Mouse (Mus musculus): ENCODE results near the gene Actn3. TPM values are rescaled to one million over a fixed set of nuclear protein-coding genes. Genes with fewer than 3 reads are reported as not detected.

Actn3 gene
- polyA plus RNA-seq (2014; fragmentation: Nextera tagmentation; extraction: Ambion mirVana) = 2.9 and 3.2 TPM in 2 replicates

DNA sequence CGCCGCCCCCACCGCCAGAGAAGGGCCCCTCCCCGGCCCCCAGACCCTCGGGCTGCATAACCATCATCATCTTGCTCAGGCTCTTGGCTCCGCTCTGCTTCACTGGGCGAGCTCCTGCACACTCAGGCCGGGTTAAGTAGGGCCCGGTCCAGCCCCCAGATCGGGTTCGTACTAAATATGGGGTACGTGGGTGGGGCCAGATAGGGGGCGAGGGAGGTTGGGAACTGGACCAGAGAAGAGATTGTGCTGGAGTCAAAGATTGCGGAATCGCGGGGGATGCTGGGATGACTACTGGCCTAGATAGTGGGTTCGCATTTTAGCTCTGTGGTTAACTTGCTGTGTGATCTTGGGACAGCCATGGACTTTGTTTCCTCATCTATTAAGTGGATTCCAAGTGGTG lies at the start of gene Actn3:
Gene Actn3 (minus strand): TSS at position 125 of the 400 bp plus-strand sequence.
- Histone ChIP-seq H3K36me3 (replicated peaks; ENCODE audit: control insufficient read depth, insufficient read depth) (0 out of 2 replicates have a peak, but pooled peaks cover 5% of the 10 kb centered on the region), H3K4me1 (replicated peaks; ENCODE audit: control insufficient read depth, insufficient read depth, low read length) (peaks cover 14% of the 10 kb centered on the region), H3K9ac (peak within 1 kb of the TSS; percentile 91), H3K27ac (peak within 1 kb of the TSS; percentile 67), H3K4me2 (replicated peaks) (peak within 1 kb of the TSS; percentile 93), H3K27me3 (ENCODE audit: control insufficient read depth, insufficient read depth, low read length) (no peaks in the 10 kb centered on the region), H3K4me3 (replicated peaks; ENCODE audit: low read length) (peak within 1 kb of the TSS; percentile 93), H3K9me3 (ENCODE audit: control insufficient read depth, low read length) (no peaks in the 10 kb centered on the region)
- WGBS = 4% methylated on average over 17 of the region's 17 CpGs
- no peak for DNase-seq (ENCODE audit: low spot score)
- no peak for ATAC-seq (ENCODE audit: low FRiP score)

DNA sequence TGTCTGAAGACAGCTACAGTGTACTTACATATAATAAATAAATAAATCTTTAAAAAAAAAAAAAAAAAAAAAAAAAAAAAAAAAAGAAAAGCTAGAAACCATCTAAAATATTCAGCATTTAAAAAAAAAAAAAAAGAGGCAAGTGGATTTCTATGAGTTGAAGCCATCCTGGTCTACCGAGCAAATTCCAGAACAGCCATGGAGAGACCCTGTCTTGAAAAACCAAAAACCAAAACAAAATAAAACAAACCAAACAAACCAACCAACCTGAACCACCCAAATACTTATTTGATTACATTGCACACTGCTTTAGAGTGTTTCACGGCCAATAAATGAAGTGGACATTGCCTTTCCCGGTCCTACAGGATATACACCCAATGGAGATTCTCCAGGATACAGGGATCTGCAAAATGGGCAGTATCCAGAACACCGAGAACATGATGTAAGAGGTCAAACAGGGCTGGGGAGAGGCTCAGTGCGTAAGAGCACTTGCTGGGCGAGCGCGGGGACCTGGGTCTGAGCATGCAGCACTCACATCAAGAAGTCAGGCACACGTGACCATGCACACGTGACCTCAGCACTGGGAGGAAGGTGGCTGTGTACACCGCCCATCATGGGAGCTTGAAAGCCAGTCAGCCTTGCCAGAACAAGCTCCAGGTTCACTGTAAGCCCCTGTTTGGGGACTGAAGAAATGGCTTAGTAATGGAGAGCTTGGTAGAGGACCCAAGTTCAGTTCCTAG lies 47.6 kb upstream of the Actn3 start:
- H3K36me3 ChIP-seq (replicated peaks; ENCODE audit: control insufficient read depth, insufficient read depth) = peaks cover 63% of the 10 kb centered on the region
- H3K9me3 ChIP-seq (ENCODE audit: control insufficient read depth, low read length) = no peaks in the 10 kb centered on the region
- WGBS = 97% methylated on average over 11 of the region's 11 CpGs
- no peak overlapping the region for H3K27ac ChIP-seq
- H3K4me3 ChIP-seq (replicated peaks; ENCODE audit: low read length) = no peak overlapping the region
- peaks cover 21% of the 10 kb centered on the region for H3K4me1 ChIP-seq (replicated peaks; ENCODE audit: control insufficient read depth, insufficient read depth, low read length)
- DNase-seq (ENCODE audit: low spot score) (no peak), ATAC-seq (ENCODE audit: low FRiP score) (no peak)
- H3K9ac ChIP-seq = no peak overlapping the region
- H3K27me3 ChIP-seq (ENCODE audit: control insufficient read depth, insufficient read depth, low read length) = no peaks in the 10 kb centered on the region
- no peak overlapping the region for H3K4me2 ChIP-seq (replicated peaks)

DNA sequence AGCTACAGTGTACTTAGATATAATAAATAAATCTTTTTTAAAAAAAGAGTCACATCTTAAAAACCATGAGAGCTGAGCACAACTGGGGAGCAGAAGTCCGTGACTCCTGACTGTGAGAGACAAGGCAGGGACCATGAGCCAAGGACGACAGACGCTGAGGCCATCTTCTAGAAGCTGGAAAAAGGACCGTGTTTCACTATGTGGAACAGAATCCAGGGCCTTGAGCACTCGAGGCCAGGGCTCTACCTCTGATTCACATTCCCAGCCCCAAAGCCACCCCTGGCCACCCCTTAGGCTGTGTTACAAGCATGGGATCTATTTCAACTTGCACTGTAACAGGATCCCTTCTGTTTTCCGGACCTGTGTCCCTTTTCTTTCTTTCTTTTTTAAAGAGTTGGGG lies 41.9 kb upstream of the Actn3 start:
- 92% methylated on average over 6 of the region's 6 CpGs for WGBS
- H3K9me3 ChIP-seq (ENCODE audit: control insufficient read depth, low read length) = no peaks in the 10 kb centered on the region
- H3K9ac ChIP-seq = no peak overlapping the region
- H3K36me3 ChIP-seq (replicated peaks; ENCODE audit: control insufficient read depth, insufficient read depth) = peaks cover 100% of the 10 kb centered on the region
- no peak overlapping the region for H3K27ac ChIP-seq
- H3K27me3 ChIP-seq (ENCODE audit: control insufficient read depth, insufficient read depth, low read length) = no peaks in the 10 kb centered on the region
- no peak overlapping the region for H3K4me3 ChIP-seq (replicated peaks; ENCODE audit: low read length)
- DNase-seq (ENCODE audit: low spot score) (no peak), ATAC-seq (ENCODE audit: low FRiP score) (no peak)
- no peaks in the 10 kb centered on the region for H3K4me1 ChIP-seq (replicated peaks; ENCODE audit: control insufficient read depth, insufficient read depth, low read length)
- no peak overlapping the region for H3K4me2 ChIP-seq (replicated peaks)

DNA sequence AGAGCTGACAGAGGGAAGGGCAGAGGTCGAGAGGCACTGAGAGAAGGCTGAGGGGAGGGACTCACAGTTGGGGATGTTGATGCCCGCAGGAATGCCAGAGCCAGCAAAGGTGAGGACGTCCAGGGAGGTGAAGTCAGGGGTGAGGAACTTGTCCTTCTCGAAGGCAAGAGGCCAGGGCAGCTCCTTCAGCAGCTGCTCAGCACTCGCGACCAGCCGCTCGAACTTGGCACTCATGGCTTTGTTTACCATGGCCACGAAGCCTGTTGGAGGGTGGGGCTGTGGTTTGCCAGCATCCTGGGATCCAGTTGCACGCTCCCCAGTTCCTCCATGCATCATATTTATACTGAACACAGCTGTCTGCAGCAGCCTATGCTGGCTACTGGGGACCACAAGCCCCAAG lies 39.1 kb upstream of the Actn3 start:
- Histone ChIP-seq H3K36me3 (replicated peaks; ENCODE audit: control insufficient read depth, insufficient read depth) (peaks cover 100% of the 10 kb centered on the region), H3K4me3 (replicated peaks; ENCODE audit: low read length) (no peak overlapping the region), H3K27me3 (ENCODE audit: control insufficient read depth, insufficient read depth, low read length) (no peaks in the 10 kb centered on the region), H3K27ac (no peak overlapping the region), H3K4me2 (replicated peaks) (no peak overlapping the region), H3K4me1 (replicated peaks; ENCODE audit: control insufficient read depth, insufficient read depth, low read length) (no peaks in the 10 kb centered on the region), H3K9me3 (ENCODE audit: control insufficient read depth, low read length) (no peaks in the 10 kb centered on the region), H3K9ac (no peak overlapping the region)
- 84% methylated on average over 10 of the region's 10 CpGs for WGBS
- ATAC-seq (ENCODE audit: low FRiP score) = no peak
- DNase-seq (ENCODE audit: low spot score) = no peak

GRCm38 (mm10) chr19:4915924-4916603 lies 38.4 kb upstream of the Actn3 start:
- H3K27me3 ChIP-seq (ENCODE audit: control insufficient read depth, insufficient read depth, low read length) = no peaks in the 10 kb centered on the region
- no peak overlapping the region for H3K9ac ChIP-seq
- ATAC-seq (ENCODE audit: low FRiP score) (no peak), DNase-seq (ENCODE audit: low spot score) (no peak)
- WGBS = 86% methylated on average over 15 of the region's 15 CpGs
- no peak overlapping the region for H3K27ac ChIP-seq
- no peak overlapping the region for H3K4me3 ChIP-seq (replicated peaks; ENCODE audit: low read length)
- peaks cover 100% of the 10 kb centered on the region for H3K36me3 ChIP-seq (replicated peaks; ENCODE audit: control insufficient read depth, insufficient read depth)
- no peaks in the 10 kb centered on the region for H3K9me3 ChIP-seq (ENCODE audit: control insufficient read depth, low read length)
- H3K4me2 ChIP-seq (replicated peaks) = no peak overlapping the region
- no peaks in the 10 kb centered on the region for H3K4me1 ChIP-seq (replicated peaks; ENCODE audit: control insufficient read depth, insufficient read depth, low read length)

GRCm38 (mm10) chr19:4909376-4909775 lies 31.7 kb upstream of the Actn3 start:
- ATAC-seq (ENCODE audit: low FRiP score) (no peak), DNase-seq (ENCODE audit: low spot score) (no peak)
- H3K9me3 ChIP-seq (ENCODE audit: control insufficient read depth, low read length) = no peaks in the 10 kb centered on the region
- no peak overlapping the region for H3K9ac ChIP-seq
- peaks cover 74% of the 10 kb centered on the region for H3K36me3 ChIP-seq (replicated peaks; ENCODE audit: control insufficient read depth, insufficient read depth)
- H3K4me2 ChIP-seq (replicated peaks) = no peak overlapping the region
- WGBS = 91% methylated on average over 7 of the region's 7 CpGs
- H3K27me3 ChIP-seq (ENCODE audit: control insufficient read depth, insufficient read depth, low read length) = no peaks in the 10 kb centered on the region
- H3K4me3 ChIP-seq (replicated peaks; ENCODE audit: low read length) = no peak overlapping the region
- H3K27ac ChIP-seq = no peak overlapping the region
- peaks cover 9% of the 10 kb centered on the region for H3K4me1 ChIP-seq (replicated peaks; ENCODE audit: control insufficient read depth, insufficient read depth, low read length)

GRCm38 (mm10) chr19:4908107-4908506 lies 30.4 kb upstream of the Actn3 start:
- ATAC-seq (ENCODE audit: low FRiP score) = no peak
- peaks cover 67% of the 10 kb centered on the region for H3K36me3 ChIP-seq (replicated peaks; ENCODE audit: control insufficient read depth, insufficient read depth)

DNA sequence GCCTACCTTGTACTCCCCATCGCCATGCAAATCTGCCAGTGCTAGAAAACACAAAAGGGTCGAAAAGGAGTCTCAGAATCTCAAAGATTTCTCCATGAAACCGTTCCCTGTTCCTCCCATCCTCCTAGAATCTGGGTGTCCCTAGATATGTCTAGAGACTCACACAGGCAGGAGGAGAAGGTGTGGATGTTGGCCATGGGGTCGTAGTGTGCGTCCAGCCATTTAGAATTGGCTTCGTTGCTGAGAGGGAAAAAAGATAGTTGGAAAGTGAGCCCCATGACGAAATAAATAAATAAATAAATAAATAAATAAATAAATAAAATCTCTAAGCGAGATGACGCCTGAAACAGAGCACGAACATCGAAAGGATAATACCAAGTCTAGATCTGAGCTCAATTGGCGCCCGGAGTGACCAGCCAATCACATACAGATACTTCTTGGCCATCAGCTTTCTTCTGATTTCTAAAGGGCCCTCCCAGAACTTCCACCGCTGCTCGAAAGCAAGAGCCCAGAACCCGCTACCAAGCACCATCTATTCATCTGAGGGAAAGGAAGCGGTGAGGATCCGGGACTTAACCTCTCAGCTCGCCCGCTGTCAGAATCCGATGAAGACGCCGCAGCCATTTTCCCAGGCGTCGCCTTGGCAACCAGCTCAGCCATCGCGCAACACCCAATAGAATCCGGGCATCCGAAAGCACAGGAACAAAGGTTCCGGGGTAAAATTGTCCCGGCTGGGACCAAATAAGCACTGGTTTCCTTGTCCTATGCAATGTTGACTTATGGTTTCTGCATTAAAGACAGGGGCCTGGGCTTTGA lies 28.5 kb upstream of the Actn3 start, which contains the start of gene Bbs1:
Gene Bbs1 (minus strand): TSS at position 650 of the 816 bp plus-strand sequence.
- Histone ChIP-seq H3K27me3 (ENCODE audit: control insufficient read depth, insufficient read depth, low read length) (no peaks in the 10 kb centered on the region), H3K36me3 (replicated peaks; ENCODE audit: control insufficient read depth, insufficient read depth) (peaks cover 58% of the 10 kb centered on the region), H3K4me2 (replicated peaks) (peak within 1 kb of the TSS; percentile 59), H3K4me3 (replicated peaks; ENCODE audit: low read length) (peak within 1 kb of the TSS; percentile 47), H3K9me3 (ENCODE audit: control insufficient read depth, low read length) (no peaks in the 10 kb centered on the region), H3K4me1 (replicated peaks; ENCODE audit: control insufficient read depth, insufficient read depth, low read length) (peaks cover 9% of the 10 kb centered on the region), H3K9ac (peak within 1 kb of the TSS; percentile 58), H3K27ac (peak within 1 kb of the TSS; percentile 76)
- 8% methylated on average over 31 of the region's 31 CpGs for WGBS
- DNase-seq (ENCODE audit: low spot score) (peak; percentile 93), ATAC-seq (ENCODE audit: low FRiP score) (peak; percentile 81)

More at GRCm38 (mm10) chr19:4908107-4908506, 30.4 kb upstream of the Actn3 start:
- Histone ChIP-seq H3K9me3 (ENCODE audit: control insufficient read depth, low read length) (no peaks in the 10 kb centered on the region), H3K4me1 (replicated peaks; ENCODE audit: control insufficient read depth, insufficient read depth, low read length) (peaks cover 9% of the 10 kb centered on the region), H3K9ac (no peak overlapping the region), H3K27ac (no peak overlapping the region), H3K27me3 (ENCODE audit: control insufficient read depth, insufficient read depth, low read length) (no peaks in the 10 kb centered on the region), H3K4me2 (replicated peaks) (no peak overlapping the region), H3K4me3 (replicated peaks; ENCODE audit: low read length) (no peak overlapping the region)
- no peak for DNase-seq (ENCODE audit: low spot score)
- 85% methylated on average over 4 of the region's 4 CpGs for WGBS

DNA sequence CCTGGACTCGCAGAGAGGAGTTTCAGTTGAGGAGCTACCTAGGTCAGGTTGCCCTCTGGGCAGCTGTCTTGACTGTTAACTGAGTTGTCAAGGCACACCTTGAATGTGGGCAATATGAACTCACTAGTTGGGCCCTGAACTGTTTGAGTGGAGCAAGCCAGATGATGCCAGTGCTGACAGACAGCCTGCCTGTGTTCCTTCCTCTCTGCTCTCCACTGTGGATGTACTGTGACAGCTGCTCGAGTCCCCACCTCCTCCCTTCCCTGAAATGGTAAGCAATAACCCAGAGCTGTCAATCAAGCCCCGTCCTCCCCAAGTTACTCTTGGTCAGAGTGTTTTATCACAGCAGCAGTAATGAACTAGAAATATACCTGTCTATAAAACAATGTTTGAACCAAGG lies 22.2 kb upstream of the Actn3 start:
- Histone ChIP-seq H3K27me3 (ENCODE audit: control insufficient read depth, insufficient read depth, low read length) (no peaks in the 10 kb centered on the region), H3K4me2 (replicated peaks) (no peak overlapping the region), H3K4me3 (replicated peaks; ENCODE audit: low read length) (no peak overlapping the region), H3K9ac (no peak overlapping the region), H3K27ac (no peak overlapping the region), H3K36me3 (replicated peaks; ENCODE audit: control insufficient read depth, insufficient read depth) (peaks cover 65% of the 10 kb centered on the region), H3K9me3 (ENCODE audit: control insufficient read depth, low read length) (no peaks in the 10 kb centered on the region), H3K4me1 (replicated peaks; ENCODE audit: control insufficient read depth, insufficient read depth, low read length) (no peaks in the 10 kb centered on the region)
- ATAC-seq (ENCODE audit: low FRiP score) = no peak
- WGBS = 79% methylated on average over 3 of the region's 3 CpGs
- DNase-seq (ENCODE audit: low spot score) = no peak

All from hindbrain, embryonic 14.5 days (tissue).